Mouse (Mus musculus) gastrocnemius, postnatal 4 days (tissue): ENCODE measurements around the gene Prss27. TPM values are rescaled to one million over a fixed set of nuclear protein-coding genes. Genes with fewer than 3 reads are reported as not detected.
"Not testable (repeated sequence)": the region's sequence is repeated elsewhere in the genome, so short reads cannot be mapped to it uniquely, and the experiment has no call there.

Experiments used
- DNase-seq, 2 experiments: peaks; one replicate each; pipeline ENCODE4 v3.0.0; 2021 to 2022; ENCODE audit warnings: low spot score in 2 of 2, mixed read lengths in 2 of 2
- total RNA-seq, 2 experiments: library from RNA; stranded (reverse); gene quantifications; 2 replicates each; pipeline ENCODE4 v1.2.3; 2021

Gene Prss27
- total RNA-seq, 2 experiments from 2014 or later = not detected

DNA sequence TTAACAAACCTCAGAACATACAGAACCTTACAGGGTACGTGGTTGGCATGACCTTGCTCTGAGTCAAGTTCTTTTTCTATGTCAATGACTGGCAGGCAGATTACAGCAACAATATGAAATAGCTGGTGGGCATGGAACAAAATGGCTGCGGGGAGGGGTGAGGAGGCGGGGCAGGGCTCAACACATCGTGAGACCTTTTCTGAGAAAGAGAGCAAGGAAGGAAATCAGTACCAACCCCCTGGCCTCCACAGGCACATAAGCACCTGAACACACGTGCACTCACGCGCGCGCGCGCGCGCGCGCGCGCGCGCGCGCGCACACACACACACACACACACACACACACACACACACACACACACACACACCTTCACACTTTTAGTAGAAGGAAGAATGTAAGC lies 7.4 kb upstream of the Prss27 start:
- DNase-seq = no peak

DNA sequence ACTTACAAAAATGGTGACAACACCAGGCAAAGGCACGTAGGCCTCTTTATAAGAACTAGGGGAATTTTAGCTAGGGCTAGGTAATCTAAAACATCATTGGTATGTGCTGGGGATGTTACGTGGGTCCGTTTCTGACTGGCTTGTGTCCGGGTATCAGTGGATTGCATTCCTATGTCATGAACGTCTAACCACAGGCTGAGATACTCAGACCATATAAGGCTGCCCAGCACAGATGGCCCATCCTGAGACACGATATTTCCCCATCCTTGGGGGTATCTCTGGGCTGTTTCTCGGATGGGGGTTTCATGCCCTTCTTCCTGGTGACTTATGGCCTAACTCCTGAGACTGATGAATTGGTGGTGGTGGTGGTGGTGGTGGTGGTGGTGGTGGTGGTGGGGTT lies 2.9 kb upstream of the Prss27 start:
- DNase-seq = no peak

DNA sequence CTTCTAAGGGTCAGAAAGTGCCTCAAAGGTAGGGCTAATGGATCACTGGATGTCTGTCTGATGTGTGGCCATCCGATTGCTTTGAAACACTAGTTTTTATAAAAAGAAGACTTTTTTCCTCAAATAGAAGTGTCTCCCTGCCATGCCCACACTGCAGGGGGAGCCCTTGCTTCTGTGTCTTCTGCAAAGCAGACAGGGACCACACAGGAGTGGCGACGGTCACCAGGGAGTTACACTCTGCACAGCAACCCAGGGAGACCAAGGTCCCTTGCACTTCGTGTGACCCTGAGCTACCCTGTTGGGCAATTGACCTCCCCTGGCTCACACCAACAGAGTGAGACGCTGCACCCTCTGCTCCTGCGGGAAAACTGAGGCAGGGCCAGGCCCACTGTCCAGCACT lies 990 bp upstream of the Prss27 start:
- no peak for DNase-seq

DNA sequence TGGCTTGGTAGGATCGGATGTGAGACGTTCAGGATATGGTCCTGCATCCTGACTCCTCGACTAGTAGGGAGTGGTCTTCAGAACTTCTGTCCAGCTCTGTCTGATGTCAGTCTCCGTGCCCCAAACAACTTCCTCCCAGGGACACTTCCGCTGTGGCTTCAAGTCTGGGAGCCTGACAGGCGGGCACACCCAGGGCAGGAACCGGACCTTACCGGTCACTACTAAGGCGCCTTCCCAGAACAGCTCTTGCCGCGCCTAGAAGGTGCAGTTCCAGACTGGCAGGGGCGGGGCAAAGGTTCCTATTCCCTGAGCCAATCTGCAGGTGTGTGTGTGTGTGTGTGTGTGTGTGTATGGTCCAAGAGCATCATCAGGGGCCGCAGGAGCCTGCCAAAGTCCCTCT lies 584 bp upstream of the Prss27 start:
- DNase-seq = no peak

DNA sequence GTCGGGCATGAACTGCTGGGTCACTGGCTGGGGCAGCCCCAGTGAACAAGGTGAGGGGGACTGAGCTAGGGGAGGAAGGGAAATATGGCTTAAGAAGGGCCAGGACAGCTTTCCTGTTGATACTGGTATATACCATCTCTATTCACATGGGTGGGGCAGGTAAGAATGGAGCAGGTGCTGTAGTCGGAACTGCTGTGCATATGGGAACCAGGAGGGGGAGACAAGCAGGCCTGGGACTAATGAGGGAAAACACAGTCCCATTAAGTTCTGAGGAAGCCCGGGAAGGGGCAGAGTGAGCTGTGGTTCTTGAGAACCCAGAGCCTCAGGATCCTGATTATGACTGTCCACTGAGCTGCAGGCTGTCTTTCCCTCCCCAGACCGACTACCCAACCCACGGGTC lies 6.5 kb downstream of the Prss27 start:
- no peak for DNase-seq

DNA sequence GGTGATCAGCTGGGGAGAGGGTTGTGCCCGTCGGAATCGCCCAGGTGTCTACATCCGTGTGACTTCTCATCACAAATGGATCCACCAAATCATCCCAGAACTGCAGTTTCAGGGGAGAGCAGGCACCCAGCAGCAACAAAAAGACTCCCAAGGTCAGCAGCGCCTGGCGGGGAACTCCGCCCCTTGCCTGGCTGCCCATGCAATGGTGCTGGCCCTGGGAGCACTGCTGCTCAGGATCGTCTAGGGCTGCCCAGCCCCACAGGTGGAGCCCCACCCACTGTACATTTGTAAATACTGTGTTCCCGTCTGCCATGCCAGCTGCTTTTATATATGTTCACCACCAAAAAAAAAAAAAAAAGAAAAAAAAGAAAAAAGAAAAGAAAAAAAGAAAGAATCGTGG lies 7.7 kb downstream of the Prss27 start:
- DNase-seq = no peak

DNA sequence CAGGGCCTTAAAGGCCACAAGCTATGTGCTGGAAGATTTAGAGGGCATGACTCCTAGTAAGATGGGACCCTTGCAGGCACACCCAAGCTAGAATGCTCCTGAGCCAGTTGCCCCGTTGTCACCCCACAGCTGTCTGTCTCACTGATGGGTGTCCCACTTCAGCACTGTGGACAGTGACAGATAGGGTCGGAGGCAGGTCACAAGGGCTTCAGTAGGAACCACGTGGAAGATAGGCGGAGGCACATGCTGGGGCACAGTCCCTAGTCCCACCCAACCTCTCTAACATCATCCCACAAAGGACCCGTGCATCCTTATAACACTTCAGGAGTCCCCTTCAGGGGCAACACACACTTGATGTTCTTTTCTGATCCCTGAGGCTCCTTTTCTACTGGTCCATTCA lies 8.1 kb downstream of the Prss27 start:
- no peak for DNase-seq

DNA sequence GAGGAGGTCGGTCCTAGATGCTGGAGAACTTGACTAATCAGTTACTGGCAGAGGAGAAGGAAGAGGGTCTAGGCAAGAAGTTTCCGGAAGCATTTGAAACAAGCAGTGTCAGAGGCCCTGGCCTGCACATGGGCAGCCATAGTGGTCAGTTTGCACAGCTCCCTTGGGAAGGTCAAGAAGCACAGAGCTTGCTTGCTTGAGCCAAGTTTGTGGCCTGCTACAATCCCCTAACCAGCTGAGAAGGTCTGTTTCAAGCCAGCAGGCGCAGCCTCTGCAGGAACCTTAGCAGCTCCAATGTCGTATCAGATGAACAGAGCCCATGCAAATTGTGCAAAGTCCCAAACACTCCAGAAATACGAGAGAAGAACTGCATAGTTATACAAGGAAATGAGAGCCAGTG lies 10.1 kb downstream of the Prss27 start:
- DNase-seq = no peak

DNA sequence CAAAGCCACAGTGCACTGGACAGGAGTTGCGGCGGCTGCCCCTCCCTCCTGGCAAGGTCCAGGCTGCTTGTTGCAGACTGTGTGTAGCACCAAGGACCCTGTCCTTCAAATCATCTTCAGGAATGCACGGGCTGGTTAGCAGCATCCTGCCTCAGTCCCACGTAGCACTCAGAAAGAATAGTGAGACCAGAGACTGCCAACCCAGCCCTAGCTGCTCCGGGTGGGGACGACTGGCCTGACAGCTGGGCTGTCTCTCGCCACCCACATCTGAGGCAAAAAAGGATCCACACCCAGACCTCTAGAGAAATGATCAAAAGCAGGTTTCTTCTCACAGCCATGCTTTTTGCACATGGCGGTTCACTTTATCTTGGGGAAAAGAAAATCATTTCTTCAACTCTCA lies 11.1 kb downstream of the Prss27 start:
- no peak for DNase-seq

DNA sequence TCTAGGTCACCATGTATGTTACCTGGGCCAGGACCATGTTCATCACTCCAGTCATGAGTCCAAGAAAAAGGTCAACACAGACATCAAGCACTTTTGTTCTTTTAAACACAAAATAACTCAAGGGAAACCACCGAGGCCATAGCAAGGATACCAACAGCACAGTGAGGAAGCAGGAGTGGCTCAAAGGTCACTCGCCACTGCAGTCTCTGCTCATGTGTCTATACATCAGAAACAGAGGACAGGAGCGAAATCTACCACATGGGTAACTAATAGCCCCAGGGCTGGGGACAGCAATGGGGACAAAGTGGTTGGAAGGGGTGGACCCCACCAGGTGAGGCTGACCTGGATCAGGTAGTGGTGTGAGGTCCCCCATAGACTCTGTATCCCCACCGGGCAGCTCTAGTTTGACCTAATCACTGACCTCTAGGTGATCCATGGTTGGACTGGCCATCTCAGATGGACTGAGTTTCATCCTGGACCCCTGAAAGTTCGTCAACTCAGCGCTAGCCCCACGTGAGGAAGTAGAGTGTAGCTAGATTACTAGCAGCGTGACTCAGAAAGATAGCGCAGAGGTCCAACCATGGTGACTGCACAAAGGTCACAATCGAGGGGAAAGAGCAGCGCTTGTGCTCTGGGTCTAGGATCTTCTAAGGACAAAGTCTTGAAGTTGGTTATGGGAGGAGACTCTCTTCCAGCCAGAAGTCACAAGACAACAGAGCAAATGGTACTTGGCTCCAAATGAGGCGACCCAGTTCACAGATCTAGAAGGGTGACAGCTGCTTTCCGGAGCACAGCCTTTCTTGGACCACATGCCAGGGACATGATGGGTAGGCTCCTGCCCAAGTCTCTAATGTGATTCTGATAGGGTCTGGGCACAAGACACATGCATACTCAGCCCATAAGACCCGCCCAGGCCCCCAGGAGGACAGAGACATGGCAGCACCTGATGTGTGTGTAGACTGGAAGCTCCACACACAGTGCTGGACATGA lies 19.0 kb downstream of the Prss27 start:
- no peak for DNase-seq

DNA sequence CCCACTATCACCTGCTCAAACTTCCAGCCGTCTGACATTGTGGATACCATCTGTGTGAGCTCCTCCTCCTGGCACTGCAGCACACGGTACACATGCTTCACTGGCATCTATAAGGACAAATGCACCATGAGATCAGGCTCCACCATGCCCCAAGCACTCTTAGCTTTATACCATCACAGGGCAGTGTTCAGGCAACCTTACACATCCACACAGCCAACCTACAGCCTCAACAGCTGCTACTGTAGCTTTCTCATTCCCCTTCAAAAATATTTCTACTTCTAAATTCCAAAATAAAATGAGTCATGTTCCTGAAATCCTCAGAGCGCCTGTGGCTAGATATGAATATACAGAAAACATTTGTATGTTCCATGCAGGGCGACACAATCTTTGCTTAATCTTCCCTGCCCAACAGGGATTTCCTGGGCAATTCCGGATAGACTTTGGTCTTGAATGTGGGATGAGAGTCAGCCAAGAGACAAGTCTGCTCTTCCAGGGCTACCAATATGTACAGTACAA lies 19.8 kb downstream of the Prss27 start:
- DNase-seq = no peak

DNA sequence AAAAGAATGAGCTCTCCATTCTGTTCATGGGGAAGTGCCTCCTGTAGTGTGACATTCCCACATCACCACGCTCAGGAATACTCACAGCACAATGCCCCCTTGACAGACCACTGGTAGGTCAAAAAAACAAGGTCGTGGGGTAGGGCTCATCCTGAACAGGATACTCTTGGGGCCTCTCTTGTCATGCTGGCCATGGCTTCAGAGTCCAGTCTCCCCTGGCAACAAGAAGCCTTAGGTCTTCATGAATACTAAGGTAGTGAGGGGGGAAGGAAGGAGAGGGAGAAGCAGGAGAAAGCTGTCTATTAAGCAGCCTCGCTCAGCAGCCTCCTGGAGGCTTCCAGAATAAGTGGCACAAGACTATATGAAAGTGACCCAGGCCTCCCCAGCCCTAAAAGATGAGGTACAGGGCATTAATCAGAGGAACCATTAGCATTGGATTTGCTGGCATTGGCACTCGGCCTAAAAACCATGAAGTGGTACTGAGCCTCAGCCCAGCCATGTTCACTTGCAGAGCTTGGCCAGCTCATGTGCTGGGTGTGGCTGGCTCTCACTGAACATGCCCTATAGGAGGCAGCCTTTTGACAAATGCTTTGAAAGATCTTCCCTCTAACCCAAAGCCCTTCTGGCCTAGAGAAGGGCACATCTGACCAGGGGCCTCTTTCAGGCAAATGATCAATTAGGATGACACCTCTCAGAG lies 24.7 kb downstream of the Prss27 start:
- DNase-seq = no peak

DNA sequence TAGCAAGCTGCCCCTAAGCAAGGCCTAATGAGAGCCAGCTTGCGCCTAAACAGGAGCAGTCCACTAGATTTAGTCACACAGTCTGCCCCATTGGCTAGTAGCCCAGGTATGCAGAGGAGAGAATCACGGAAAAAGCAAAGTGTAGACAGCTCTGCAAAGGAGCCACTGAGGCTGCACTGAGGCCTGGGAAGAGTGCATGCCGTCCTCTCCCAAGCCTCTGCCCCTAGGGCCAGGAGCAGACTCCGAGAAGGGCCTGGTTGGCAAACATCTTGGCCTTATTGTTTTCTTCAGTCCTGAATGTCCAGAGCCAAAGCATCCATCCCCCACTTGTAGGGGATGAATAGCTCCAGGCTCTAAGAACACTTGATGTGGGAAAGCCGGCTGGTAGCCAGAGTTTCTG lies 30.3 kb downstream of the Prss27 start:
- no peak for DNase-seq

DNA sequence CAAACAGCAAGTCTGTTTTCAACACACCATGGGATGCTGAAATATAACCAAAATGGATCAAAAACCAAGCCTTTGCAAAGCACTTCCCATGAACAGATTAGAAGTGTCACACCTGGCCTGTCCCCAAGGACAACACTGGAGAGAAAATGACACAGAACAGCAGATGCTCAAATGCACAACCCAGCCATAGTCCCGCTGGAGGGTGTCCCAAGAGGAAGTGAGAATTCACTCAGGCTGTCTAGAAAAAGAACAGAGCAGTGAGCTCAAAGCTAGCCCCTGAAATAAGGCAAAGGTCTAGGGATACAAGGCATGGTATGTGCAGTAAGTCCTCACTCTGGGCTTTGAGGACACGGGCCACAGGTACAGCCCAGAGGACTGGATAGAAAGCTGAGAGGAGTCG lies 31.6 kb downstream of the Prss27 start:
- no peak for DNase-seq

DNA sequence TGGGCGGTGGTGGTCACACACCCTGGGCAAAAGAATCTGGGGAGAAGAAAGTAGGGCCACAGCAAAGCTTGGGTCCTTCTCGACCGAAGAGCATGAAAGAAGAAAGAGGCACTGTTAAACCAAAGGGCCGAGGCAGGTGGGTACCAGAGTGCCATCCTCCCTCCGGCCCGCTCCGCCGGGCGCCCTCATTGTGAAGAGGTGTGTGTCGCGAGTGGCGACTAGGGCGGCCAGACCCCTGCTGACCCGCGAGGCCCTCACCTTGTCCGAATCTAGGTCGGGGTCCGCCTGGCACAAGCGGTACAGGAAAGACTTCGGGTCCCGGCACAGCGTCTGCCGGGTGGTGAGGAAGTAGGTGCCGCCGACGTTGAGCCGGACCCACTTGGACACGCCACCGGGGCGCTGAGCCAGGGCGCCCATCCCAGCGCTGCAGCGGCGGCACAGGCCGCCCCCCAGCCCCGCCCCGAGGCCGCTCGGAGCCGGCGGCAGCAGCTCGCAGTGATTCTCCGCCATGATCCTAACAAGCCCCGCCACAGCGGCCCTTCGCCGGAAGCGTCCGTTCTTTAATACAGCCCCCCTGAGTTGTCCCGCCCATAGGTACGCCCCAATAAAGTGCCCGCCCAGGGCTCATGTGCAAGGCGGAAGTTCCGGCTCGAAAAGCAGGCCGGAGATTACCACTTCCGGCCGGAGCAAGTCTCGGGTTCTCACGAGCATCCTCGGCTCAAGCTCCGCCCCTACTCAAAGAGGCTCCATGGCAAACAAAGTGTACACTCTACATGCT lies 35.2 kb downstream of the Prss27 start, which contains the start of gene Kctd5:
Gene Kctd5 (minus strand): TSS at position 567 of the 778 bp plus-strand sequence.
- DNase-seq = peak; percentile 85 to 93

DNA sequence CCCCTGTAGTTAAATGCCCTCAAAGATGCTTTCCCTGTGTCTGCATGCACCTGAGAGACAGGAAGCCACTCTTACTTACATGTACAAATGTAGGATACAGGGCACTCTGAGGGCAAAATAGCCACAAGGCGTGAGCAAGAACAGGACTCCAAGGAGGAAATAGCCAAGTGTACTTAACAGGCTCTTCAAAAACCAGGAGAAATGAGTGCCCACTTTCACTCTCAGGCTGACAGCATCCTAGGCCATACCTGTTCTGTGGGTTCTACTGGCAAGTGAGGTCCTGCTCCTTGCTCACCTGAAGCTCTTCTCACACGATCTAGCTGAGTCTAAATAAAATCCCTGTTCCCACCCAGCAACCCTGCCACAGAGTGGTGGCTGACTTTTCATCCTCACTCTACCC lies 39.2 kb downstream of the Prss27 start:
- DNase-seq = no peak

DNA sequence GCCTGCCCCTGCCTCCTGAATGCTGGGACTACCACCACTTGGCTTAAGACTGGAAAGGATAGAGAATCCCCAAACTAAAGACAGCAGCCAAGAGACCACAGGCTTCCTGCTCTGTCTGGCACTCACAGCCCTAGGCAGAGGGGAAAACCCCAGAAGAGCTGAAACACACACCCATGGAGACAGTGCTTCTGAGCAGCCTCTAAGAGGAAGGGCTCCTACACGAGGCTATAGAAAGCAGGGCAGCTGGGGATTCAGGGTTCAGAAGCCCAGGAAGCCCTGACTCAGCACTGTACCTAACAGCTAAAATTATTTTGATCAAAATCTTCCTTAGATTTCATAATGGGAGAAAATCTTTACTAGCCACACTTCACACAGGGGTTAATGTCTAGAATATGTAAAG lies 46.6 kb downstream of the Prss27 start:
- no peak for DNase-seq

DNA sequence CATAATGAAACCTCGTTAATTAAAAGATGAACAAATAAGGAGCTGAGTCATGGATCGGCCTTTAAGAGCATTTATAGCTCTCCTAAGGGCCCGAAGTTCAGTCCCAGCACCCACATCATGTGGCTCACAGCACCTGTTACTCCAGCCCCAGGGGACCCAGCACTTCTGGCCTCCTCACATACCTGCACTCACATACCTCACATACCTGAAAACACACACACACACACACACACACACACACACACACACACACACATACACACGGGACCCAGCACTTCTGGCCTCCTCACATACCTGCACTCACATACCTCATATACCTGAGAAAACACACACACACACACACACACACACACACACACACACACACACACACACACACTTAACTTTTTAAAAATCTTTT lies 48.5 kb downstream of the Prss27 start:
- DNase-seq = not testable (repeated sequence)

DNA sequence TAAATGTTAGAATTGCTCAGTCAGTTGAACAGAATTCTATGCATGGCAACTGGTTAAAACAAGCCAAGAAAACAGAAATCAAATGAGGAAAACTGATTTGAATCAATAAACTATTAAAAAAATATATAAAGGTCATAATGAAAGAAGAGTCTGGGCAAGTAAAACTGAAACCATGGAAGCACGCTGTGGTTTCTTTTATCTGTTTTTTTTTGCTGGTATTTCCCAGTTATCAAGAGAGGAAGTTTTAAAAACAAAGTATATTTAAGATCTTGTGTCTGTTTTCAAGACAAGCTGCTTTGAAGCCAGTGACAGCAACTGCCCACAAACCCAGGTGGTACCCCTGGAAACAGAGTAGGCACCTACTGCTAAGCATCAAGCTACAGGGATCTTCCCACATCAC lies 52.6 kb downstream of the Prss27 start:
- no peak for DNase-seq
